Mouse (Mus musculus) MEL (cell line): Measurements from ENCODE around the gene Dlk2. TPM values are rescaled to one million over a fixed set of nuclear protein-coding genes. Genes with fewer than 3 reads are reported as not detected.

Experiments used
- DNase-seq: peaks from one replicate; pipeline ENCODE4 v3.0.0; 2011; ENCODE audit warnings: low read depth, low spot score
- H3K27ac ChIP-seq: 2 replicates; pipeline ENCODE4 v1.5.1; 2012; ENCODE audit warnings: low read depth, mild to moderate bottlenecking, control low read depth, low read length, moderate library complexity; ENCODE audit not compliant: control insufficient read depth
- H3K27me3 ChIP-seq, 2 experiments: fragments of 150-350 bp in 1 of 2; sonication (generic) in 1 of 2; 2 replicates each; pipeline ENCODE4 v1.6.1; 2012; ENCODE audit warnings: low read length in 2 of 2, mild to moderate bottlenecking in 2 of 2, improper control_type of control experiment in 1 of 2, moderate library complexity in 1 of 2; ENCODE audit not compliant: insufficient read depth in 2 of 2, control insufficient read depth in 1 of 2
- H3K36me3 ChIP-seq, 2 experiments: 2 replicates each; pipeline ENCODE4 v1.6.1; 2012 to 2014; ENCODE audit warnings: low read length in 2 of 2, improper control_type of control experiment in 1 of 2, inconsistent platforms in 1 of 2, mild to moderate bottlenecking in 1 of 2; ENCODE audit not compliant: insufficient read depth in 2 of 2, control insufficient read depth in 1 of 2
- H3K4me1 ChIP-seq, 2 experiments: fragments of 150-350 bp in 1 of 2; sonication (generic) in 1 of 2; 2 replicates each; pipeline ENCODE4 v1.6.1; 2012; ENCODE audit warnings: low read length in 2 of 2, improper control_type of control experiment in 1 of 2, mild to moderate bottlenecking in 1 of 2; ENCODE audit not compliant: insufficient read depth in 2 of 2, control insufficient read depth in 1 of 2
- H3K4me3 ChIP-seq, 2 experiments: fragments of 150-350 bp in 1 of 2; sonication (generic) in 1 of 2; 2 replicates each; pipeline ENCODE4 v1.5.1; 2012; ENCODE audit warnings: low read depth in 2 of 2, low read length in 2 of 2, mild to moderate bottlenecking in 2 of 2, moderate library complexity in 2 of 2, control low read depth in 1 of 2, improper control_type of control experiment in 1 of 2; ENCODE audit not compliant: control insufficient read depth in 1 of 2, insufficient read depth in 1 of 2
- H3K79me2 ChIP-seq: 2 replicates; pipeline ENCODE4 v1.6.1; 2012; ENCODE audit warnings: mild to moderate bottlenecking, low read length, moderate library complexity; ENCODE audit not compliant: control insufficient read depth, poor library complexity, insufficient read depth
- H3K9ac ChIP-seq: 2 replicates; pipeline ENCODE4 v1.6.1; 2012; ENCODE audit warnings: low read depth, mild to moderate bottlenecking, control low read depth, low read length, moderate library complexity; ENCODE audit not compliant: control insufficient read depth, poor library complexity, severe bottlenecking
- H3K9me3 ChIP-seq: fragments of 150-350 bp; sonication (generic); replicated peaks from 2 replicates; pipeline ENCODE4 v1.6.1; 2012; ENCODE audit warnings: mild to moderate bottlenecking, low read length, improper control_type of control experiment, moderate library complexity; ENCODE audit not compliant: insufficient read depth
- BHLHE40 ChIP-seq: IDR thresholded peaks from 2 replicates; pipeline ENCODE4 v1.6.1; 2012; ENCODE audit warnings: low read depth, mild to moderate bottlenecking, inconsistent platforms, low read length, improper control_type of control experiment, borderline replicate concordance
- CHD1 ChIP-seq: IDR thresholded peaks from 2 replicates; pipeline ENCODE4 v1.6.1; 2012; ENCODE audit warnings: low read depth, mild to moderate bottlenecking, inconsistent platforms, low read length, improper control_type of control experiment
- CTCF ChIP-seq, 3 experiments: IDR thresholded peaks in 2 of 3; conservative IDR thresholded peaks in 1 of 3; 2 replicates each; pipeline ENCODE4 v1.5.1; 2011 to 2012; ENCODE audit warnings: low read length in 3 of 3, low read depth in 2 of 3, mild to moderate bottlenecking in 2 of 3, improper control_type of control experiment in 1 of 3, inconsistent platforms in 1 of 3, mixed read lengths in 1 of 3, moderate library complexity in 1 of 3; ENCODE audit not compliant: control insufficient read depth in 1 of 3, insufficient read depth in 1 of 3, poor library complexity in 1 of 3, severe bottlenecking in 1 of 3
- ELF1 ChIP-seq: IDR thresholded peaks from 2 replicates; pipeline ENCODE4 v1.6.1; 2014; ENCODE audit warnings: low read depth, mild to moderate bottlenecking, inconsistent platforms, low read length, improper control_type of control experiment, moderate library complexity
- EP300 ChIP-seq, 2 experiments: IDR thresholded peaks; 2 replicates each; pipeline ENCODE4 v1.6.1; 2011; ENCODE audit warnings: improper control_type of control experiment in 2 of 2, low read length in 2 of 2, low read depth in 1 of 2, mild to moderate bottlenecking in 1 of 2
- ETS1 ChIP-seq: IDR thresholded peaks from 2 replicates; pipeline ENCODE4 v1.6.1; 2012; ENCODE audit warnings: low read depth, mild to moderate bottlenecking, inconsistent platforms, low read length, improper control_type of control experiment, moderate library complexity
- GABPA ChIP-seq: IDR thresholded peaks from 2 replicates; pipeline ENCODE4 v1.6.1; 2012; ENCODE audit warnings: low read depth, mild to moderate bottlenecking, inconsistent platforms, low read length, improper control_type of control experiment, moderate library complexity
- GATA1 ChIP-seq: IDR thresholded peaks from 2 replicates; pipeline ENCODE4 v1.6.1; 2011; ENCODE audit warnings: low read depth, low read length, improper control_type of control experiment
- JUND ChIP-seq: IDR thresholded peaks from 2 replicates; pipeline ENCODE4 v1.6.1; 2011; ENCODE audit warnings: low read depth, mild to moderate bottlenecking, improper control_type of control experiment, low read length
- MAX ChIP-seq: IDR thresholded peaks from 2 replicates; pipeline ENCODE4 v1.6.1; 2011; ENCODE audit warnings: low read length, improper control_type of control experiment
- MEF2A ChIP-seq: IDR thresholded peaks from 2 replicates; pipeline ENCODE4 v1.6.1; 2014; ENCODE audit warnings: low read depth, mild to moderate bottlenecking, inconsistent platforms, low read length, improper control_type of control experiment; ENCODE audit not compliant: poor library complexity, insufficient replicate concordance, severe bottlenecking; ENCODE audit errors: extremely low read depth
- MYC ChIP-seq: IDR thresholded peaks from 2 replicates; pipeline ENCODE4 v1.6.1; 2011; ENCODE audit warnings: low read depth, mild to moderate bottlenecking, low read length, improper control_type of control experiment, moderate library complexity
- NELFE ChIP-seq: IDR thresholded peaks from 2 replicates; pipeline ENCODE4 v1.6.1; 2011; ENCODE audit warnings: low read depth, low read length, improper control_type of control experiment
- POLR2AphosphoS5 ChIP-seq: IDR thresholded peaks from 2 replicates; pipeline ENCODE4 v1.6.1; 2012; ENCODE audit warnings: low read depth, borderline replicate concordance, mild to moderate bottlenecking, inconsistent platforms, low read length, moderate library complexity, mixed read lengths
- RAD21 ChIP-seq: IDR thresholded peaks from 2 replicates; pipeline ENCODE4 v1.6.1; 2011; ENCODE audit warnings: mild to moderate bottlenecking, low read depth, low read length, improper control_type of control experiment
- RCOR1 ChIP-seq: IDR thresholded peaks from 2 replicates; pipeline ENCODE4 v1.6.1; 2012; ENCODE audit warnings: low read depth, mild to moderate bottlenecking, inconsistent platforms, low read length, improper control_type of control experiment
- TBP ChIP-seq: IDR thresholded peaks from 2 replicates; pipeline ENCODE4 v1.8.0; 2011; ENCODE audit warnings: low read depth, low read length, improper control_type of control experiment
- TCF12 ChIP-seq: IDR thresholded peaks from 2 replicates; pipeline ENCODE4 v1.6.1; 2014; ENCODE audit warnings: low read depth, mild to moderate bottlenecking, inconsistent platforms, low read length, improper control_type of control experiment, moderate library complexity
- UBTF ChIP-seq: IDR thresholded peaks from 2 replicates; pipeline ENCODE4 v1.6.1; 2012; ENCODE audit warnings: low read depth, mild to moderate bottlenecking, inconsistent platforms, low read length, improper control_type of control experiment, moderate library complexity, borderline replicate concordance; ENCODE audit not compliant: insufficient read depth
- USF1 ChIP-seq: IDR thresholded peaks from 2 replicates; pipeline ENCODE4 v1.6.1; 2014; ENCODE audit warnings: low read depth, mild to moderate bottlenecking, inconsistent platforms, low read length, improper control_type of control experiment, moderate library complexity
- polyA plus RNA-seq, 2 experiments: library from polyadenylated mRNA; stranded (reverse) in 1 of 2; unstranded in 1 of 2; fragments of >175 nt in 1 of 2; fragments of >200 nt in 1 of 2; gene quantifications; 2 replicates each; pipeline versions ENCODE4 v1.2.1 to v1.2.4; 2012; ENCODE audit warnings: low replicate concordance in 2 of 2, low read depth in 1 of 2; ENCODE audit not compliant: insufficient read length in 2 of 2, insufficient read depth in 1 of 2, missing spikeins in 1 of 2
- total RNA-seq: library from RNA; depleted of rRNA; stranded (reverse); fragments of 300-350 nt; gene quantifications from 2 replicates; pipeline ENCODE4 v1.2.3, GENCODE M21; 2012

The Dlk2 gene
- total and polyA plus RNA-seq, 3 experiments: 0.07 TPM; not detected in 2

DNA sequence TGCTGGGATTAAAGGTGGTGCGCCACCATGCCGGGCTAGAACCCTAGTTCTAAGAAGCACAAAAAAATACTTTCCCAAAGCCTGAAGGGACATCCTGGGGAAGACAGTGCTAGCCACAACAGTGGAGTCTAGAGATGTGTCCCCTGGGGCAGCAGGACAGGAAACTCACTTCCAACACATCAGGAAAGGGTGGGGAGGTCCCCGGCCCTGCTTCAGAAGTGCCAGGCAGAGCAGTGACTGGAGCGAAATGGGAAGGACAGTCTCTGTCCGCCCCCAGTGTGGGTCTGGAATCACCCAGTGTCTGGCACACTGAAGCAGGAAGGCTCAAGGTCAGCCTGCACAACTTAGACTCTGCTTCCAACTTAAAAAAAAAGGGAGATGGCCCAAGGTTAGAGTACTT, 24.5 kb upstream of the Dlk2 start:
- H3K9ac ChIP-seq: no peak overlapping the region
- H3K27me3 ChIP-seq: no peaks in the 10 kb centered on the region
- no peak overlapping the region for H3K27ac ChIP-seq
- TF ChIP-seq GATA1: no peak
- no peak for TF ChIP-seq MYC
- TF ChIP-seq ELF1: no peak
- TF ChIP-seq, all 39 proteins: peak for 0
- H3K79me2 ChIP-seq: no peaks in the 10 kb centered on the region
- H3K36me3 ChIP-seq: peaks cover 0 to 4% of the 10 kb centered on the region in 2 experiments; a peak in 1 of 4 replicates
- no peaks in the 10 kb centered on the region for H3K4me1 ChIP-seq
- no peak overlapping the region for H3K4me3 ChIP-seq
- no peak for DNase-seq
- no peaks in the 10 kb centered on the region for H3K9me3 ChIP-seq

GRCm38 (mm10) chr17:46273803-46274236, 23.4 kb upstream of the Dlk2 start:
- no peak for TF ChIP-seq TCF12
- no peak for TF ChIP-seq NELFE
- TF ChIP-seq RCOR1: no peak
- no peak for TF ChIP-seq TBP
- TF ChIP-seq UBTF: no peak
- TF ChIP-seq ETS1: no peak
- TF ChIP-seq MEF2A: no peak
- no peak for TF ChIP-seq BHLHE40
- no peak for TF ChIP-seq MAX
- no peak for TF ChIP-seq GABPA
- TF ChIP-seq RAD21: no peak
- TF ChIP-seq CHD1: no peak
- TF ChIP-seq GATA1: no peak
- no peak for TF ChIP-seq USF1
- no peak for TF ChIP-seq EP300 (IDR thresholded peaks at IDR 0.05; ENCODE audit: low read depth in 1 of 2, low read length in 2 of 2)
- TF ChIP-seq POLR2AphosphoS5: no peak
- TF ChIP-seq JUND: no peak
- TF ChIP-seq CTCF (IDR thresholded peaks at IDR 0.05 in 2 of 3, conservative IDR thresholded peaks at IDR 0.05 in 1 of 3; ENCODE audit: control insufficient read depth in 1 of 3, insufficient read depth in 1 of 3, low read depth in 2 of 3, low read length in 3 of 3, poor library complexity in 1 of 3, severe bottlenecking in 1 of 3): no peak
- TF ChIP-seq, all 39 proteins: peak for 0
- Histone ChIP-seq H3K27ac (no peak overlapping the region), H3K36me3 (peaks cover 0 to 4% of the 10 kb centered on the region in 2 experiments; a peak in 1 of 4 replicates), H3K9ac (no peak overlapping the region), H3K9me3 (no peaks in the 10 kb centered on the region), H3K27me3 (no peaks in the 10 kb centered on the region), H3K4me1 (no peaks in the 10 kb centered on the region), H3K4me3 (no peak overlapping the region), H3K79me2 (no peaks in the 10 kb centered on the region)
- DNase-seq: no peak
